Mouse (Mus musculus) frontal cortex, adult 2 months (tissue): ENCODE measurements at regions not wholly inside any gene's neighbourhood (a gene's known extent, or its start where the extent isn't known, plus 50 kb on each side); places are given as distances from the start of the nearest gene placed in this dataset.

Experiments
- DNase-seq, 2 experiments: peaks; one replicate each; pipeline ENCODE4 v3.0.0; 2022; ENCODE audit warnings: low spot score in 1 of 2; ENCODE audit errors: extremely low spot score in 1 of 2

GRCm38 (mm10) chr13:56021716-56022115 is 114.4 kb downstream of the H2afy start:
- no peak for DNase-seq

DNA sequence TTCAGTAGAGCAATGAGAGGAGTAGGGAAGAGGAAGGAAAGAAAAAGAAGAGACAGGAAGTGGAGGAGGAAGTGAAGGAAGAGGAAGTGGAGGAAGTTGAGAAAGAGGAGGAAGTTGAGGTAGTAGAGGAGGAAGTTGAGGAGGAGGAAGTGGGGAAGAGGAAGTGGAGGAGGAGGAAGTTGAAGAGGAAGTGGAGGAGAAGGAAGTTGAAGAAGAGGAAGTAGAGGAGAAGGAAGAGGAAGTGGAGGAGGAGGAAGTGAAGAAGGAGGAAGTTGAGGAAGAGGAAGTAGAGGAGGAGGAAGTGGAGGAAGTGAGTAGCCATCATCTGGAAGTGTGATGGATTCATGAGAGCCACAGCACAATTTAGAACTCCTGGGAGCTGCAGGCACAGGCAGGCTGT is 122.2 kb downstream of the H2afy start:
- DNase-seq: no peak

DNA sequence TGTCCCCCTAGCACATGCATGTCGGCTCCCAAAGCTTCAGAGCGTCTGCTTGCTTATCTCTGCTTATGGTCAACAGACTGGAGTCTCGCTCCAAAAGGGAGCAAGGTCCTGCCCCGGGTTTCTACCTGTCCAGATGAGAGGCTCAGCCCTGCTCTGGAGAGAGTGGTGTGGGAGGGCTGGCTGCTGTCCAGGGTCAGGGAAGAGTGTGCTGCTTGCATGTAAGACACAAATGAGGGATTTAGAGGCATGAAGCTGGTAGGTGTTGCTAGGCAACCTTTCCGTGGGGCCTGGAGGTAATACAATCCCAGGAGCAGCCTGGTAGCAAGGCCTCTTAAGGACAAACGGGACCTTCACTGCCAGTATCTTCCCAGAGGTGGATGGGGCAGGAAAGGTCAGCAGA is 125.7 kb downstream of the H2afy start:
- DNase-seq: peak in 1 of 2 experiments; percentile 10

DNA sequence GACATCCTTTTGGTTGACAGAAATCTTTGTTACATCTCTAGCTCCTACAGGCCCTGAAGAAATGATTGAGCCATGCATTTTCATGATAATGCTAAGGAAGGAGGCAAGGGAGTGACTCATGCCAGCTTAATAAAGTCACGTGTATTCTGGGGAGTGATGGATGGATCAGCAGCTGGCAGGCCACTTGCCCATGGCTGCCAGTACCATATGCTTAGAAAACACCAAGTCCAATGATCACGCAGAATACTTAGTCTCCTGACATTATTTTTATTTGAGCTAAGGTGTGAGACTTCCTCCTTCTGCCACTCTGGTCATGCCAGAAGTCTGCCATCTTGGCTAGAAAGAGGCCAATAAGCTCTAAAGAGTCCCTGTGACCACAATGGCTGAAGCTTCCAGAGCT is 129.3 kb downstream of the H2afy start:
- DNase-seq: peak in 1 of 2 experiments; percentile 26

GRCm38 (mm10) chr13:56005746-56006145 is 130.4 kb downstream of the H2afy start:
- DNase-seq: no peak

DNA sequence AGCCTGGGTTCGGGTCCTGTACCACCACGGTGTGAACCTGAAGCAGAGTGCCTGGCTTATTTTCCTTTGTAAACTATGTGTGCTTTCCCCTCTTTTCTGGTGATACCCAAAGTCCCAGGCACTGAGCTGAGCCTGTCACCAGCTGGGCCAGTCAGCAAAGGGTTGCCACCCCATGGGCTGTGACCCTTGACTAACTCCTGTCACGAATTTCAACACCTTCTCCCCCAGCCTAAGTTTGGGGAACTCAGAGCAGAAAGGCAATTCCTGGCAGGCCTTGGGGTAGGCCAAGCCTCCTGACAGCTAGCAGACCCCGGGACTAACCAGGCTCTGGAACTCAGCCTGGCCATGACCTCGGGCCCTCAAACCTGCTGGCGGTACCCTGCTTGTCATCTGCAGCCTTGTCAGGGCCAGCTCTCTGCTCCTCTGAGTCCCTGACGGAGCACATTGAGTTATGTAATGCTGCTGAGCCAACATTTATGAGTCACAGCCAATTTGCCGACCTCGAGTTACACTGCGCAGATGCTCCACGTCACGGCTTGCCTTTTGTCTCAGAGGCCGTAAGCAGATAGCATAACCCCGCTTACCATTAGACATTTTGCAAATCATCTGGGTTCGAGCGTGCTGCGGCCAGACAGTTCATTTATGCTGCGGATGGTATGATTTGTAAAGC is 132.3 kb downstream of the H2afy start:
- DNase-seq: peak; percentile 46 to 80

DNA sequence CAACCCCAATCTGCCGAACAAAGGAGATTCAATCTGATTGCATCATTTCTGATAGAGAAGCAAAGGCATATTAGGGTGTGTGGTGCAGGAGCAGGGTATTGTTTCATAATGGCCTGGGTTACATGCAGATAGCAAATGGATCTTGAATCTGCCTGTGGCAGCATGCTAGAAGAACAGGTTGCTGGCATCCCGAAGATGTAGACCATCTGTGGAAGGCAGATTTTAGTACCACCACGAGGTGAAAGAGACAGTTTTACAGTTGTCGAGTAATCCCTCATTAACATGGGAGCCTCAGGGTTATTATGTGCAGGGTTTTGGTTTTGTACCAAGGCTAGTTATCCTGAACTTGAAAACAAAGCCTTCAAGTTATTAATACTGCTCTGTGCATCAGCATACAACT is 140.9 kb downstream of the H2afy start:
- no peak for DNase-seq

DNA sequence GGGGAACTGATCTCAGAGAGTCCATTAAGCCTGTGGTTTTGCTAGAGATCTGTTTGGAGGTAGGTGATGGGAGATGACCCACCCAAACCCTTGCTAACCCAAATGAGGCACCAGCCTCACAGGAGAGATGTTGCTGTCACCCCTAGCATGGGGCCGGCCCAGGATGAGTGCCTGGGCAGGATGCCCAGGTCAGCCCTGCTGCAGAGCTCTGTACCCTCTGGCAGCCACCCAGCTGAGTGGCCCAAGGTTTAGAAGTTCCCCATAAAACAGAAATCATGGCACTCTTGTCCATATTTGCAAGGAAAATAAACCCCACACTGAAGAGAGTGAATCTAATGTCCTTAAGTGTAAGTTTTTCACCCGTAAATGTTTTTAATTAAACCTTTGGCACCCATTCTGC is 141.7 kb downstream of the H2afy start:
- no peak for DNase-seq

- no peak for DNase-seq
These were observed 143.5 kb downstream of the H2afy start for GRCm38 (mm10) chr13:55992699-55993098.

DNA sequence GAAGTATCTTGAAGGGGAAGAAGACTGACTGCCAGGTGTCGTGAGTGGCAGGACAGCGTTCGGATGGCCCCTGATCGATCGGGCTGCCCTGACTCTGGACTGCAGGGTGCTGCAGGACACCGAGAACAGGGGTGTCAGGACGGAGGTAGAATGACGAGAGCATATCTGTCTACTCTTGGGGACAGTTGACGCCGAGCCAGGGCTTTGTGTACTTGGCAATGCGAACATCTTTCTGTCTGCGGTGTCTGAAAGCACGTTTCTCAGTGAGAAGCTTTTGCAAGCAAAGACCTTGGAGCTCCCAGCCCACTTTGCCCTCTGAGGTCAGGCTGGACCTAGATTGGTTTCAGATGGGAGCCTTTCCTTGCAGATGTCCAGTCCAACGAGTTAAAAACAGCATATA is 144.9 kb downstream of the H2afy start:
- no peak for DNase-seq

GRCm38 (mm10) chr13:55990186-55990585 is 146.0 kb downstream of the H2afy start:
- peak in 1 of 2 experiments; percentile 44 for DNase-seq

- no peak for DNase-seq
These were observed 146.8 kb downstream of the H2afy start for GRCm38 (mm10) chr13:55989401-55989800.

DNA sequence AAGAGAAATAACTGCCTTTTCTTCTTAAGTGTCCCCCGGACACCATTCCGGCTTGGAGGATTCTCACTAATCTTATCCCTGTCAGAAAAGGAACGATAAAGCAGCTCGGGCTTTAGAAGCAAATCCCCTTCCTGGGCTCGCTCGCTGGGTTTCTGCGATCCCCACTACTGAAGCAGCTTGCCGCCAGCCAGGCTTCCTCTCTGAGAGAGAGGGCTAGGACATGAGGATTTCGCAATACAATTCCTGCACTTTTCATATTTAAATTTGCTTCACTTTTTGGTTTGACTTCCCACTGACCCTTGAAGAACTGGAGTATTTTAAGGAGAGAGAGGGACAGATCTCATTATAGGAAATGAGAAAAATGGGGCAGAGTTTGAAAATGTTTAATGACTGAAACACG is 149.4 kb upstream of the Pitx1 start:
- no peak for DNase-seq

GRCm38 (mm10) chr13:55984772-55985171 is 148.8 kb upstream of the Pitx1 start:
- DNase-seq: no peak

GRCm38 (mm10) chr13:55983851-55984250 is 147.9 kb upstream of the Pitx1 start:
- no peak for DNase-seq

DNA sequence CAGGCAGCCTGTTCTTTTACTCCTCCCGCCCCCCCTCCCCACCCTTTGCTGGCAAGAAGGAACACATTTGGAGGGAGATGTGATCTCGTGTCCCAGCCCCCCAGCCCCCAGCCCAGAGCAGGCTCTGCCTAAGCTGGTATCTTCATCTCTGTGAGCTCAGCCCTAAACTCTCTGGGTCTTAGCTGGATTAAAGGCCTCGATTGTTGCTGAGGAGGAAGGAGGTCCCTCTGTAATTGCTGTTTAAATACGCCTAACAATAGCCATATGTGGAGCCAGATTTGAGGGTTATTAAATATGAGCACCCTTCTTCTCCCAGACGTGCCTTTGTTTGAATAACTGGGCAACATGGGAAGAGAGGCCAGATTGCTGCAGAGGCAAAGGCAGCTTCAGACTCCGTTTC is 145.0 kb upstream of the Pitx1 start:
- DNase-seq: no peak

GRCm38 (mm10) chr13:55977902-55978301 is 141.9 kb upstream of the Pitx1 start:
- no peak for DNase-seq

DNA sequence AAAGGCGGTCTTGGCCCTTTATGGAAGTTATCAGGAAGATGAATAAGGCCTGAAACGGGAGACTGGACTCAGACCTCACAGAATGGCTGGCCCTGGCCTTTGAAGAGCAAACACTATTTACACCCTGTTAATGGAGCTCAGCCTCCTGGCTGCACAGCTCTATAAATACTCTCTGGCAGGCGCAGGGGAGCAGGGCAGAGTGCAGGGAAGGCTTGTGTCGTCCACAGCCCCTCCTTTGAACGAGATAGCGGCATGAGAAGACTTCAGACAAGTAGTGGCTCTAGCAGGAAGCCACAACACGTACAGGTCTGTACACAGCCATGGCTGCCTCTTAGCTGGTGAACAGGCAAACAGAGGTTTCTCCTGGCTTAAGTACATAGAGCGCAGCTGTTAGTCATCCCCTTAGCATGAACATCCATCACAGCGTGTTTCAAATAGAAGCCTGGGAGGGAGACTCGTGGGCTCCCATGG is 141.0 kb upstream of the Pitx1 start:
- DNase-seq: no peak

DNA sequence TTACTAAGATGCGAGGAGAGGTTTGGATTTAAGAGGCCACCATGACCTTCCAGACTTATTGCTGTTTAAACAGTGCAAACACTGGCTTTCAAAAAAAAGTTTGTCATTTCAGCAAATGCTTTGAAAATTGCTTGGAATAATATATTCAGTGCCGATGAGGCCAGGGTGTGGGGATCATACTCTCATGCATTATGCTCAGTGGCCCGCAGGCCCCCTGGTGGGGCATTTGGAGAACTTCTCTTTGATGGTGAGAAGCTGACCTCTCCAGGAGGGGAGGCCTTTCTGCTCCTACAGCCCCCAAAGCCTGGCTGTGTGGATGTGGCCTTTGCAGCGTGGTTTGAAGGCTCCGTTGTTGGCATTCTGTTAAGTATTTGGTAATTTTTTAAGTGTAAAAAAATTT is 138.1 kb upstream of the Pitx1 start:
- no peak for DNase-seq

DNA sequence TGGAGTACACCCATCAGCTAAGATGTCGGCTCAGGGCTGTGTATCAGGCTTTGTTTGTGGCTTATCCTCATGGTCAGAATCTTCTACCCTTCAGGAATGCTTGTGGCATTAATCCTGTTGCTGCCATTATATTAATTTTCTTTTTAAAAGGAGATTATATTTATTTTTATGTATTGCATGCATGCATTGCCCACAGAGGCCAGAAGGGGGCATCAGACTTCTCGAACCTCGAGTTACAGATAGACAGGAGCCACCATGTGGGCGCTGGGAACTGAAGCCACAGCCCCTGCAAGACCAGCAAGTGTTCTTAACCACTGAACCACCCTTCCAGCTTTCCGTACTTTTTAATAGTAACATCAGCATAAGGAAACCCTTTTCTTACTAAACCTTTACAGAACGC is 134.7 kb upstream of the Pitx1 start:
- DNase-seq: no peak

DNA sequence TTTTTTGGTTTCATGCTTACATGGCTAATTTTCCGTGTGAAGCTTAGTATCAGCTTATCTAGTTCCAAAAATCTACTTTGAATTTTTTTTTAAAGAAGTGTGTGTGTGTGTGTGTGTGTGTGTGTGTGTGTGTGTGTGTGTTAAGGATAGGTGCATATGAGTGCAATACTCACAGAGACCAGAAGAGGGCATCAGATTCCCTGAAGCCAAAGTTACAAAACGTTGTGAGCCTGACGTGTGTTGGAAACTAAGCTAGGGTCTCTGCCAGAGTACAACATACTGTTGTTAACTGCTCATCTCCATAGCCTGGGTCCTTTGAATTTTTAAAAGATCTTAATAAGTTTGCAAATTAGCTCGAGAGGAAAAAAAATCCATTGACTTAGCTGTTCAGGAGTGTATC is 133.5 kb upstream of the Pitx1 start:
- no peak for DNase-seq

- no peak for DNase-seq
These were observed 131.2 kb upstream of the Pitx1 start for GRCm38 (mm10) chr13:55967151-55967550.
